Mouse (Mus musculus): ENCODE data around the gene Nkain4. TPM values are rescaled to one million over a fixed set of nuclear protein-coding genes. Genes with fewer than 3 reads are reported as not detected.
A peak's percentile ranks its signal among the peaks of the same experiment; 100 is the strongest.

Nkain4 gene
- polyA plus RNA-seq, 1 experiment from 2014 or later, result 43.7 TPM

DNA sequence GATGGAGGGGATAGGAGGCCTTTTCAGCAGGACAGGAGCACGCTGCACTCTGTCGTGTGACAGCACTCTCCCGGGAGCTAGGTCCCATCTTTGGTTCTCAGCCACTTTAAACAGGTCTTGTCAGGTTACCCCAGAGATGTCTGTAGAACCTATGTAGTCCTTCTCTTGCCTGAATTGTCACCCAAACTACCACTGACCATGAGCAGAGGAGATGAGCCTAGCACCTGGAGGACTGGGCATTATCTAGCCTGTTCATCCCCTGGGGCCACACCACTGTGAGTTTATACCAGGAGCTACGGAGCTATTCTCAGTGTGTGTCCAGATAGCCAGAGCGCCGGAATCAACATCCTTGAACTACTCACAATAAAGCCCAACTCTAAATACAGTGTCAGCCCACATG lies 56.6 kb downstream of the Nkain4 start:
- no peak for DNase-seq (ENCODE audit: low spot score)
- H3K4me3 ChIP-seq, result no peak overlapping the region
- H3K27me3 ChIP-seq (ENCODE audit: low read depth, poor library complexity, severe bottlenecking), result peaks cover 21% of the 10 kb centered on the region
- H3K4me1 ChIP-seq, result peaks cover 41% of the 10 kb centered on the region
- peaks cover 13% of the 10 kb centered on the region for H3K36me3 ChIP-seq
- H3K27ac ChIP-seq (replicated peaks), result no peak overlapping the region
- H3K9me3 ChIP-seq (replicated peaks), result no peaks in the 10 kb centered on the region
- WGBS, result 81% methylated on average over 6 of the region's 6 CpGs

DNA sequence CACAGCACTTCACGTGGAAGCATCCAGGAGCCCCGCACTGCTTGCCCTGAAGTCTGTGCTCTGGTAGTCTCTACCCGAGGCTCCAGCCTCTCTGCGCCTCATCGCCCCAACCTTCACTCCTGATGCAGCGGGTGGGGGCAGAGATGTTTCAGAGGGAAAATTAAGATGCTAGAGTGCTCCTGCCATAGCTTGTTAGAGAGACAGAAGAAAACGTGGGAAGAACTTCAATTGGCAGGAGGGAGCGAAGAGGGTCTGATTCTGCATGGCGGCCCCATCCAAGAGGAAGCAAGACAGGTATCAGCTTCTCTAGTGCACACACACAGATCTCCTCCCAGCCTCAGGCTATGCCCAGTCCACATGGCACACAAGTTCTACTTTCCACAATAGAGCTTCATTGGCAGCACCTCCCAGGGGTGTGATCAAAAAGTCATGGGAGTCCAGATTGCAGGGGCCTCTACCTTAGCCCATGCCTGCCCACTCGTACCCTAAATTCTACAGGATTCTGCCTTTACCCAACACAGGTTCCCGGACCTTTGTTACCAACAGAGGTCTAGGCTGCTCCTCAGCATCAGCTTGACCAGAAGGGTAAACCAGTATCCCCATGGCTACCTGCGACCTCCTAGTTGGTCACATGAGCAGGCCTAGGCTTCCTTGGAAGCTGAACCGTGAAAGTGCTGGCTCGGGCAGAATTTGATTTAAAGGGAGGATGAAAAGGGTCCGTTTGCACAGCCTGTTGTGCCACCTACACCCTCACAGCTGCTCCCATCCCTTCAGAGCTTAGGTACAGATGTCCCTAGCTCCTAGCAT lies 57.5 kb downstream of the Nkain4 start:
- 73% methylated on average over 15 of the region's 15 CpGs for WGBS
- peaks cover 29% of the 10 kb centered on the region for H3K27me3 ChIP-seq (ENCODE audit: low read depth, poor library complexity, severe bottlenecking)
- no peak for DNase-seq (ENCODE audit: low spot score)
- H3K9me3 ChIP-seq (replicated peaks), result no peaks in the 10 kb centered on the region
- H3K27ac ChIP-seq (replicated peaks), result peak overlapping the region; percentile 39; the same call in 1 of the 2 replicates
- peaks cover 13% of the 10 kb centered on the region for H3K36me3 ChIP-seq
- H3K4me1 ChIP-seq, result peaks cover 45% of the 10 kb centered on the region
- no peak overlapping the region for H3K4me3 ChIP-seq

- no peaks in the 10 kb centered on the region for H3K9me3 ChIP-seq (replicated peaks)
- H3K27me3 ChIP-seq (ENCODE audit: low read depth, poor library complexity, severe bottlenecking), result peaks cover 40% of the 10 kb centered on the region
- peaks cover 13% of the 10 kb centered on the region for H3K36me3 ChIP-seq
- peak overlapping the region; percentile 99 for H3K27ac ChIP-seq (replicated peaks)
- H3K4me3 ChIP-seq, result peak overlapping the region; percentile 78
- 82% methylated on average over 11 of the region's 11 CpGs for whole genome bisulfite sequencing
- peaks cover 53% of the 10 kb centered on the region for H3K4me1 ChIP-seq
- DNase-seq (ENCODE audit: low spot score), result no peak
These were observed 58.5 kb downstream of the Nkain4 start for GRCm38 (mm10) chr2:180895837-180896525.

DNA sequence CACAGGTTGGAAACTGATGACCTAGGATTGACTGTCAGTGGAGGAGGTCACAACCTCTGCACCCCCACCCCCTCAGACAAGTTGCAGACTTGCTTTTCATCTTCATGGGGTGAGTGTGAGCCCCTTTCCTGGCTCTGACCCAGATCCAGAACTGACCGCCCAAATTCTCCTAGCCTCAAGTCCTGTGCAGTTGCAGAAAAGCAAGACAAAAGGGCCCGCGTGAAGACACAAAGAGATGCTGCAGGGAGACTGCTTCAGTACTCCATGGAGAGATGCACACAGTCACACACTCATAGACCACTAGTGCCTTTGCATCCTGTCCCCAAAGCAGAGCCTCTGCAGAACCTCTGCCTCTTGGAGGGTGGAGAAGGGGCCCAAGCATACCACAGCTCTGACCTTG lies 59.2 kb downstream of the Nkain4 start:
- Histone ChIP-seq H3K4me1 (peaks cover 60% of the 10 kb centered on the region), H3K36me3 (peaks cover 13% of the 10 kb centered on the region), H3K27me3 (ENCODE audit: low read depth, poor library complexity, severe bottlenecking) (peaks cover 46% of the 10 kb centered on the region), H3K4me3 (peak overlapping the region; percentile 78), H3K9me3 (replicated peaks) (no peaks in the 10 kb centered on the region), H3K27ac (replicated peaks) (peak overlapping the region; percentile 99)
- 75% methylated on average over 3 of the region's 3 CpGs for WGBS
- DNase-seq (ENCODE audit: low spot score), result no peak

DNA sequence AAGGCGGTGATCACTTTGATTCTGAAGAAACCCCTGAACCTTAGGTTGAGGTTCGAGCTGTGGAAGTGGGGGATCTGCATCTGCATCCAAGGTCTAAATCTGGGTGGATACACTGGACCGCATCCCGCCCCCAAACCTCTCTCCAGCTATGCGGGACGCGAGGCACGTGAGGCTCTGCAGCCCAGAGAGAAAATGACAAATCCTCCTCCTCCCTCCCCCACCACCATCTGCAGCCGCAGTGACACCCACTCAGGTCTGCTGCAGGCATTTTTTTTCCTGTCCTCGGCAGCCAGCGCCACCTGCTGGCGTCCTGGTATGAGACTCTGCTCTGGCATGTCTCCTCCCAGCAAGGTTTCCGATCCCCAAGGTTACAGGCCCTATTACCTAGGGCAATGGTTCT lies 59.8 kb downstream of the Nkain4 start:
- 1% methylated on average over 13 of the region's 13 CpGs for WGBS
- DNase-seq (ENCODE audit: low spot score), result peak; percentile 92
- no peaks in the 10 kb centered on the region for H3K9me3 ChIP-seq (replicated peaks)
- H3K27ac ChIP-seq (replicated peaks), result peak overlapping the region; percentile 99
- H3K36me3 ChIP-seq, result peaks cover 13% of the 10 kb centered on the region
- H3K27me3 ChIP-seq (ENCODE audit: low read depth, poor library complexity, severe bottlenecking), result peaks cover 52% of the 10 kb centered on the region
- peak overlapping the region; percentile 78 for H3K4me3 ChIP-seq
- peaks cover 65% of the 10 kb centered on the region for H3K4me1 ChIP-seq

- peak; percentile 90 for DNase-seq (ENCODE audit: low spot score)
- H3K36me3 ChIP-seq, result peaks cover 13% of the 10 kb centered on the region
- peak overlapping the region; percentile 78 for H3K4me3 ChIP-seq
- H3K9me3 ChIP-seq (replicated peaks), result no peaks in the 10 kb centered on the region
- H3K27me3 ChIP-seq (ENCODE audit: low read depth, poor library complexity, severe bottlenecking), result peaks cover 58% of the 10 kb centered on the region
- WGBS, result under 1% methylated on average over 57 of the region's 57 CpGs
- peak overlapping the region; percentile 99 for H3K27ac ChIP-seq (replicated peaks)
- peaks cover 72% of the 10 kb centered on the region for H3K4me1 ChIP-seq
These were observed 60.4 kb downstream of the Nkain4 start for GRCm38 (mm10) chr2:180894029-180894623.

GRCm38 (mm10) chr2:180893537-180894028 lies 60.9 kb downstream of the Nkain4 start:
- under 1% methylated on average over 45 of the region's 50 CpGs for WGBS
- peak overlapping the region; percentile 78 for H3K4me3 ChIP-seq
- peaks cover 77% of the 10 kb centered on the region for H3K4me1 ChIP-seq
- H3K36me3 ChIP-seq, result peaks cover 13% of the 10 kb centered on the region
- H3K27ac ChIP-seq (replicated peaks), result peak overlapping the region; percentile 99
- H3K27me3 ChIP-seq (ENCODE audit: low read depth, poor library complexity, severe bottlenecking), result peaks cover 59% of the 10 kb centered on the region
- no peak for DNase-seq (ENCODE audit: low spot score)
- H3K9me3 ChIP-seq (replicated peaks), result no peaks in the 10 kb centered on the region

DNA sequence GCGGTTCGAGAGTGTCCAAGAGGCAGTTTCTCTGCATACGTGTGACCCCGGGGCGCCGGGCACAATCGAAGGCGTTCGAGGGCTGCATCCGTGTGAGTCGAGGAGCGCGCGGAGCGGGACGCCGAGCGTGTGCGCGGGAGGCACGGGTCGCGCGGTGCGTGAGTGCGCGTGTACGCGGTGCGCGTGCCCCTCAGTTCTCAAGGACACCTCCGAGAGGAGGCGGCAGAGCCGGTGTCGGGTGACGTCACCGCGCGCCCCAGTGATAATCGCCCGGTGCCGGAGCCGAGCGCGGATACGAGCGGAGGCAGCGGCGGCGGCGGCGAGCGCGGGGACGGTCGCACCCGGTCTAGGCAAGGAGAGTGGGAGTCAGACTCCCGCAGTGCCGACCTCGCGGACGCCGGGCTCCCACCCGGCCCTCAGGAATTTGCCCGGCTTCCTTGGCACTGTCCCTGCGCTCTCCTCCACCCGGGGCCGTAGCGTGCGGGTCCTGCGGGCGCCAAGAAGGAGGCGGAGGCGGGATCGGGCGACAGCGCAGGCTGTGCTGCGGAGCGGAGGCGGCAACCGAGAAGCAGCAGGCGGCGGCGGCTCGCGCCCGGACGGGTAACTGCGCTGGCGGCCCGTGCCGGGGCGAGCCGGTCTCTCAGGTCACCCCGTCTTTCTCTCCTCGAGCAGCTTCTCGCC lies 61.5 kb downstream of the Nkain4 start:
- peaks cover 83% of the 10 kb centered on the region for H3K4me1 ChIP-seq
- H3K27ac ChIP-seq (replicated peaks), result peak overlapping the region; percentile 99
- peak; percentile 83 for DNase-seq (ENCODE audit: low spot score)
- peaks cover 13% of the 10 kb centered on the region for H3K36me3 ChIP-seq
- H3K4me3 ChIP-seq, result peak overlapping the region; percentile 78
- H3K9me3 ChIP-seq (replicated peaks), result no peaks in the 10 kb centered on the region
- H3K27me3 ChIP-seq (ENCODE audit: low read depth, poor library complexity, severe bottlenecking), result peaks cover 59% of the 10 kb centered on the region
- under 1% methylated on average over 97 of the region's 97 CpGs for WGBS

DNA sequence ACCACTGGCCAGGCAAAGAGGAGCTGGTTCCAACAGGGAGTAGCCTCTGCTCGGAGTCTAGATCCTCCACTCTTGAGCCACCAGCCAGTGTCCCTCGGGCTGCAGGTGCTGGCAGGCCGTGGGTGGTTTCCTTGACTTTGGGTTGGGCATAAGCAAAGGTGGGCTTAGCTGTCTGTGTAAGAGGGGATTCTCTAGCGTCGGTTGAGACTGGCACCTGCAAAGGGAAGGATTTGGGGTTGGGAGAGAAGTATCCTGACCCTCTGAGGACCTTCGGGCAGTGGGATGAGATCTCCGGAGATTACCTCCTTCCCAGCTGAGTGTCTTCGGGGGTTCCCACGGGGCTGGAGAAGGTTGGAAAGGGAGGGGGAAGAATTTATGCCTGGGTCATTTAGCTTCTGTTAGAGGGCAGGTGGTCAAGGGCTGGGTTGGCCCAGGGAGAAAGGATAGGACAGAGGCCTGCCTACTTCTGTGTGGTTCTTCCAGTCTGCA lies 62.6 kb downstream of the Nkain4 start:
- Histone ChIP-seq H3K4me1 (peaks cover 85% of the 10 kb centered on the region), H3K27ac (replicated peaks) (peak overlapping the region; percentile 99), H3K27me3 (ENCODE audit: low read depth, poor library complexity, severe bottlenecking) (peaks cover 59% of the 10 kb centered on the region), H3K4me3 (peak overlapping the region; percentile 78), H3K9me3 (replicated peaks) (no peaks in the 10 kb centered on the region), H3K36me3 (peaks cover 22% of the 10 kb centered on the region)
- 4% methylated on average over 9 of the region's 9 CpGs for WGBS
- DNase-seq (ENCODE audit: low spot score), result peak; percentile 68

GRCm38 (mm10) chr2:180891075-180891834 lies 63.2 kb downstream of the Nkain4 start:
- Histone ChIP-seq H3K27me3 (ENCODE audit: low read depth, poor library complexity, severe bottlenecking) (peaks cover 59% of the 10 kb centered on the region), H3K4me1 (peaks cover 85% of the 10 kb centered on the region), H3K36me3 (peaks cover 25% of the 10 kb centered on the region), H3K9me3 (replicated peaks) (no peaks in the 10 kb centered on the region), H3K4me3 (peak overlapping the region; percentile 78), H3K27ac (replicated peaks) (peak overlapping the region; percentile 99)
- peak; percentile 69 for DNase-seq (ENCODE audit: low spot score)
- under 1% methylated on average over 37 of the region's 37 CpGs for WGBS

- no peaks in the 10 kb centered on the region for H3K9me3 ChIP-seq (replicated peaks)
- peak; percentile 88 for DNase-seq (ENCODE audit: low spot score)
- peaks cover 85% of the 10 kb centered on the region for H3K4me1 ChIP-seq
- under 1% methylated on average over 29 of the region's 29 CpGs for WGBS
- peaks cover 25% of the 10 kb centered on the region for H3K36me3 ChIP-seq
- H3K27ac ChIP-seq (replicated peaks), result peak overlapping the region; percentile 99
- peaks cover 59% of the 10 kb centered on the region for H3K27me3 ChIP-seq (ENCODE audit: low read depth, poor library complexity, severe bottlenecking)
- H3K4me3 ChIP-seq, result peak overlapping the region; percentile 78
These were observed 64.0 kb downstream of the Nkain4 start for GRCm38 (mm10) chr2:180890422-180891074.

Measured in midbrain, embryonic 10.5 days (tissue).